Comparison of ENCODE assay signal across 13 mouse cellular contexts in the genomic region with DNA sequence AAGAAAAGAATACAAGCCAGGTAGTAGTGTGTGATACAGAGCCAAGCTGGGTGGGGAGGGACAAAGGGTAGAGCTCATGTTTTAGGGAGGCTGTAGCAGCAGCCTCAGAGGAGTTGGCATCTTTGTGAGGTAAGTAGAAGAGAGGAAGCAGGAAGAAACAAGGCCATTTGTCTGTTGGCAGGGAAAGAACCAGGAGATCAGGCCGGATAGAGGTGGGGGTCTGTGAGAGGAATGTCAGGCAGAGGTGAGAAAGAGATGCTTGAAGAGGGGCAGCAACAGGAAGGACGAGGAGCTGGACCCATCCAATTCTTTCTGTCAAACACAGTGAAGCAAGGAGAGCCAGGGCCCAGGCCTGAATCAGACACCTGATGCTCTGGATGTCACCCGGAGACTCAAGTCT.
"Had no signal": no experiment of that assay in that cellular context is flagged by ENCODE, and none has a peak within 500 bp of the region (broad histone marks: within the 10 kb centered on the region; RNA-seq: fewer than 3 reads in every experiment).

No protein-coding gene starts in this region.

- H3K4me3 ChIP-seq: limb, embryonic 13.5 days; liver, embryonic 12.5 days; myocyte had no signal

- DNase-seq: kidney, adult 8-10 months; kidney, postnatal 25 days; left cerebral cortex, postnatal 4 days; lung, embryonic 14.5 days; midbrain, embryonic 14.5 days; retina, postnatal 1 day; right cerebral cortex, postnatal 4 days; spleen, adult 18-20 months; thymus, adult 18-20 months; thymus, postnatal 14 days had no signal

- H3K27ac ChIP-seq: limb, embryonic 13.5 days; liver, embryonic 12.5 days had no signal

- H3K4me1 ChIP-seq: limb, embryonic 13.5 days had no signal

- H3K9ac ChIP-seq: limb, embryonic 13.5 days; liver, embryonic 12.5 days; lung, embryonic 14.5 days had no signal

- H3K9me3 ChIP-seq: limb, embryonic 13.5 days; liver, embryonic 12.5 days had no signal

- ATAC-seq: liver, embryonic 12.5 days had no signal

- H3K4me2 ChIP-seq: limb, embryonic 13.5 days; liver, embryonic 12.5 days; lung, embryonic 14.5 days had no signal

- H3K36me3 ChIP-seq: limb, embryonic 13.5 days; liver, embryonic 12.5 days had no signal
